Mouse (Mus musculus): ENCODE results near the gene Dmrtc1c1.
"Not testable (repeated sequence)": the region's sequence is repeated elsewhere in the genome, so short reads cannot be mapped to it uniquely, and the experiment has no call there.

Dmrtc1c1 gene

GRCm38 (mm10) chrX:102802663-102803062, at the start of gene Dmrtc1c1:
TSS of gene Dmrtc1c1 (plus strand) at chrX:102802963.
- not testable (repeated sequence) for DNase-seq (ENCODE audit: low spot score)

GRCm38 (mm10) chrX:102765878-102766277, 36.9 kb upstream of the Dmrtc1c1 start:
- no peak for DNase-seq (ENCODE audit: low spot score)

- no peak for DNase-seq (ENCODE audit: low spot score)
Observed at GRCm38 (mm10) chrX:102812311-102812710, 9.5 kb downstream of the Dmrtc1c1 start.

GRCm38 (mm10) chrX:102854516-102854915, 51.8 kb downstream of the Dmrtc1c1 start, which contains the start of gene Dmrtc1c2:
TSS of gene Dmrtc1c2 (minus strand) at chrX:102854616.
- not testable (repeated sequence) for DNase-seq (ENCODE audit: low spot score)

Data from urinary bladder, postnatal 25 days (tissue).